Mouse (Mus musculus) activated CD4-positive, CD25-positive, alpha-beta regulatory T cell, adult 4 months (primary cell): ENCODE data around the gene Als2cr12. TPM values are rescaled to one million over a fixed set of nuclear protein-coding genes. Genes with fewer than 3 reads are reported as not detected.
"Not testable (repeated sequence)": the region's sequence is repeated elsewhere in the genome, so short reads cannot be mapped to it uniquely, and the experiment has no call there.

Experiments used
- ATAC-seq: one replicate; pipeline ENCODE4 v1.8.0; 2017
- polyA plus RNA-seq, 2 experiments: library from polyadenylated mRNA; unstranded; fragments of 100-300 nt; shearing (Covaris generic); gene quantifications; one replicate each; pipeline ENCODE4 v1.2.1; 2017

The Als2cr12 gene
- polyA plus RNA-seq, 2 experiments from 2014 or later: not detected

- ATAC-seq: peak; percentile 13
Observed at GRCm38 (mm10) chr1:58719356-58719945, 23.7 kb upstream of the Als2cr12 start.

GRCm38 (mm10) chr1:58717589-58718270 is 21.9 kb upstream of the Als2cr12 start:
- ATAC-seq: no peak

- ATAC-seq: no peak
Observed at GRCm38 (mm10) chr1:58716883-58717220, 21.1 kb upstream of the Als2cr12 start.

GRCm38 (mm10) chr1:58716162-58716882 is 20.5 kb upstream of the Als2cr12 start:
- no peak for ATAC-seq

GRCm38 (mm10) chr1:58715536-58715935 is 19.7 kb upstream of the Als2cr12 start:
- ATAC-seq: no peak

- ATAC-seq: no peak
Observed at GRCm38 (mm10) chr1:58714361-58714760, 18.6 kb upstream of the Als2cr12 start.

DNA sequence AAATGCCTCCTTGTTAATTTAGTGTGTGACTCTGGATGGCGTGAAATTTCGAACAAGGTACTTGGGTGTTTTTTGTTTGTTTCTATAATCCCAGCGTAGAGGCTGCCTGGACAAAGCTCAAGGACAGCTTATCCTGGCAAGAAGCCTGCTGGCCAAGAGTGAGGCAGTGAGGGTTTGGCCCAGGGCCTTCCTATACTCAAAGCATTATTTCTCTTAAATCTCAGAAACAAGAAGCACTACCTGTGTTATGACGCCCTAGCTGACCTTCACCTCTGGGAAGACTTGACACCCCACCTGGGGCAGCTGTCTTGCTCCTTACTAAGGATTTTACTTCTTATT is 18.1 kb upstream of the Als2cr12 start:
- ATAC-seq: no peak

DNA sequence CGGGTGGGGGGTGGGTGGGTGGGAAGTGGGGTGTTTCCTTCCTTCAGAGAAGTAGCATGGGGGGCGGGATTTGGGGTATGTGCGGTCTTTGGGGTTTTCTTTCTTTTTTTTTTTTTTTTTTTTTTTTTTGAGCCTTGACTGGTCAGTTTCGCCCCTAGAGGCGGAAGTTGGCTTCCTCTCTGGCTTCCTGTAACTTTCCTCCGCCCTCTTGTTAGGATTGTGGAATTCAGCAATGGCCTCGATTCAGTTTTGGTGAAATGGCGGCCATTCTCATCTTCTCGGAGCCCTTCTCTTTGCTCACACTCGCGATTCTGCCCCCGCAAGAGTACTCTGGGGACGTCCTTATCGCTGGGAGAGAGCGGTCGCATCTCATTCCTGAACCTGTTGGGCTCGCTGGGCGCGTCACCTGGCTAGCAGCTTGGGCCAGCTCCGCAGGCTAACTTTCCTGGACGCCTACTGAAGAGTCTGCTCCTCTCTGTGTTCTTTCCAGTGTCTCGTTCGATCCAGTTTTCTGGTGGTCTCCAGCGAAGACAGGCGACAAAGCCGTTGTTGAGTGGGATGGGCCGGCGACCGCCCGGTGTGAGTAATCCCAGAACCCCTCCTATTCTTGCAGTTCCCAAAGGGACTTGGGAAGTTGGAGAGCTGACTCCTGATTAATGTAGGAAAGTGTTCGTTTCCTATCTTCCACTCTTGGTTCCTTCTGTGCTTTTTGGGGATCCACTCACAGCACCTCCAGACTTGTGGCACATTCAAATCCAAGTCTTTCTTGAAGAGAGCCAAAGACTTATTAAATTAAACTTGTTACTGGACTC is 17.5 kb upstream of the Als2cr12 start:
- ATAC-seq: no peak

DNA sequence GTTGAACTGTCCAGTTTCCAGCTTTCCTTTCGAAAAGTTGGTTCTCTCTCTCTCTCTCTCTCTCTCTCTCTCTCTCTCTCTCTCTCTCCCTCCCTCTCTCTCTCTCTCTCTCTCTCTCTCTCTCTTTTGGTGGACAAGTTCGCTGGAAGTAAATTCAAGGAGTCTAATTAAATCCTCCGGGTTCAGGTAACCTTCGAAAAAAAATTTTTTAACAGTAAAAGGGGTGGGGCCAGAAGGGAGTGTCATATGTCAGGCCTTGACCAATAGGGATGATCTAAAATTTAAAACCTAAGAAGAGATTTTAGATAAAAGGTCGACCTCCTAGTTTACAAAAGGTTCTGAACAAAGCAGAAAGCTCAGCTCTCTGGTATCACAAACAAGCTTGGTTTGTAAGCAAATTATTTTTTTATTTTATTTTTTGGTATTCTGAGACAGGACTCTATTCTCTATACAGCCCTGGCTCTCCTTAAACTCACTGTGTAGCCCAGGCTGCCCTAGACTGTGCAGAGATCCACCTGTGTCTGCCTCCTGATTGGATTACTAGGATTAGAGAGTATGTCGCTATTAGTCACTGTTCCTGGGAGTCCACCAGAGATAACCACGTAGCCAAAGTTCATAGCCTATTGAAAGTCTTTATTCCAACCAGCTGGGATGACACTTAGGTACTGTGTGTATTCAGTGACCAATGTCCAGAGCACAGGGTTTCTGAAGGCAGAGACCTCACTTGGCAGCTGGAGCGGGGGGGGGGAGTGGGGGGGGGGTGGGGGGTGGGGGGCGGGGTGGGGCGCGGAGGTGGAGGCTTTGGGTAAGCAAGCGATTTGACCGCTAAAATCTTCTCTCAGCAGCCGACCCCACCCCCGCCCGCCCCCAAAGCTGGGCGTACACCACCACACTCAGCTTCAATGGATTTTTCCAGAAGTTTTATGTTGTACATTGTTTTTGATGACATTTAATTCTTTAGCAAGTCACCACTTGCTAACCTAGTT is 16.6 kb upstream of the Als2cr12 start:
- peak; percentile 71 for ATAC-seq

DNA sequence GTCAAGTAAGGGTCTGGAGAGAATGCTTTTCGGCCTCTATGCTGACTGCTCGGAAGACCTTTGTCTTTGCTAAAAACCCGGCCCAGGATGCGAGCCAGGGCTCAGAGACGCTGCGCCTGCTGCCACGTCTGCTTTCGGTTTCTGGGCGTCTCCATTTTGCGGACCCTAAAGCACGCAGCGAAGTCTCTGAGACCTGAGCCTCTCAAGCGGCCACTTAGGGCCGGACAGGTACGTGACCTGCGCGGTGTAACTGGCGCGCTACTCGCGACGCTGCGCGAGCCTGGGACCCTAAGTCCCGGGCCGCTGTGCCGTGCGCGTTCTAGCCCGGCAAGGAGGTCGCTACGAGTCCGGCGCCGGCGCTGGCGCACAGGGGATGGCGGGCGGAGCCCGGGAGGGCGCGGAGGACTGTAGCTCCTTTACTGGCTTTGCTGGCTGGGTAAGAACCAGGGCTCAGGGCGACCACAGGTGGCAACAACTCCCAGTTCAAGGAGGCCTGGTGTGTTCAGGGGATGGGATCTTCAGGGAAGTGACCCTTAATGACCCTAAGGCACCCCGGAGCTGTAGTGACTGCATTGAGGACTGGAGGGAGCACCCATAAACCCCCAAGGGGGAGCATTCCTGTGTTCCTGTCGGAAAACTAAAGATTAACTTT is 15.7 kb upstream of the Als2cr12 start, which contains the start of gene Cflar:
Cflar (plus strand) TSS at position 144 of the 652 bp plus-strand sequence.
- peak; percentile 44 for ATAC-seq

DNA sequence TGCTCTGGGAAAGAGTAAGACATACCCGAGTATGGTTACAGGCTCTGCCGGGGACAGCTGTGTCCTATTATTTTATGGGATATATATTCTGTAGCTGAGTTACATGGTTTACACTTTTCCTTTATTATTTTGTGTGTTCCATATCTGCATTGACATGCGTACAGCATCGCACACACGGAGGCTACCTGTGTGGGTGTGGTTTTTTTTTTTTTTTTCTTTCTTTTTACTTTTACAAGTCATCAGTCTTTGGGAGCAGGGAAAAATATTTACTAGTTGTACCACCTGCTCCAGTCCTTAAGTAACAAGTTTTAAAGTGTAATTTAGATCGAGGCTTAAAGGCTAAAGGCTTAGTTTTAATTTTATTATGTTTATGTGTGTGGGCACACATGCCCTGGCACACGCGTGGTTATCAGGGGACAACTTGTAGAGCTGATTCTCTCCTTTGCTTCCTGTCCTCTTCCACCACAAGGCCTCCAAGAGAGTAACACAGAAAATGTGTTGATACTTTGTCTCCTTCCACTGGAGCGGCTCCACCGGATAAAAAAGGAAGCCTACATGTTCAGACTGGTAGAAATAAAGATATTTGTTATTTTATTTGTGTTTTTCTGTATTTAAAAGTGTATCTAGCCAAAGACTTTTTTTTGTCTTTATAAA is 15.0 kb upstream of the Als2cr12 start:
- peak; percentile 16 for ATAC-seq

DNA sequence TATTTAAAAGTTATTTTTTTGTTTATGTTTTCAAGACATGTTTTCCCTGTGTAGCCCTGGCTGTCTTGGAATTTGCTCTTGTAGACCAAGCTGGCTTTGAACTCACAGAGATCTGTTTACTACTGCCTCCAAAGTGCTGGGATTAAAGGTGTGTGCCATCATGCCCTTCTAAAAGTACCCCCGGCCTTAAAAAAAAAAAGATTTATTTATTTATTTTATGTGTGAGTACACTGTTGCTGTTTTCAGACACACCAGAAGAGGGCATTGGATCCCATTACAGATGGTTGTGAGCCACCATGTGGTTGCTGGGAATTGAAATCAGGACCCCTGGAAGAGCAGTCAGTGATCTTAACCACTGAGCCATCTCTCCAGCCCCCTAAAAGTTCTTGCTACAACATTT is 14.3 kb upstream of the Als2cr12 start:
- ATAC-seq: not testable (repeated sequence)

DNA sequence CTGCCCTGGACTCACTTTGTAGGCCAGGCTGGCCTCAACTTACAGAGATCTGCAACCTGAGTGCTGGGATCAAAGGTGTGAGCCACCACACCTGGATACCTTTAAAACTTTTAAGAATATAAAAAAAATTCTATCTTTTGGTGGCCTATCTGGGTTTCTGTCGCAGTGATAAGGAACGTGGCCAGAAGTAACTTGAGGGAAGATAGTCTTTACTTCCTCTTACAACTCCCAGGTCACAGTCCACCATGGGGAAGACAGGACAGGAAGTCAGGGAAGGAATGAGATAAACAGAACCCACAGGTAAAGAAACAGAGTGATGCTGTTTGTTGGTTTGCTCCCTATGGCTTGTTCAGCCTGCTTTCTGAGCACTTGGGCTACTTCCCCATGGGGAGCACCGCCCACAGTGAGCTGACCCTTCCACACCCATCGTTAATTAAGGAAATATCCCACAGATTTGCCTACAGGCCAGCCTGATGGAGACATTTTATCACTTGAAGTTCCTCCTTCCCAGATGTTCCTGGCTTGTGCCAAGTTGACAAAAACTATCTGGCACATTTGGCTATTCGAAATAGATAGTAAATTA is 4.9 kb upstream of the Als2cr12 start:
- ATAC-seq: not testable (repeated sequence)

DNA sequence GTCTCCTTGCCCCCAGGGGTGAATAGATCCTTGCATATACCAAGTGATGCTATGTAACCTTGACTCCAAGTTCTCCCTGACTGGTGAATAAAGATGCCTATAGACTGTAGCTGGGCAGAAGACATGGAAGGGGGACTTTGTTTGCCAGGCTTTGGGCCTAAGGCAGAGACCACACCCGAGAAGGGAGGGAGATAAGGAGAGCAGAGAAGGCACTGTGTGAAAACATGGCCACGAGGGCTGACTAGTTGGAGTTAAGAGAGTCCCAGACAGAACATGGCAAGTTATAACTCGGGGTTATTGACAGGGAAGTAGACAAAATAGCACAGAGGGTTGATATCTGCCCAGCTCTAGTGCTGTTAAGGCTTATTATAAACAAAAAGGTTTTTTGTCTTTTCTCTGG is 4.2 kb upstream of the Als2cr12 start:
- no peak for ATAC-seq

DNA sequence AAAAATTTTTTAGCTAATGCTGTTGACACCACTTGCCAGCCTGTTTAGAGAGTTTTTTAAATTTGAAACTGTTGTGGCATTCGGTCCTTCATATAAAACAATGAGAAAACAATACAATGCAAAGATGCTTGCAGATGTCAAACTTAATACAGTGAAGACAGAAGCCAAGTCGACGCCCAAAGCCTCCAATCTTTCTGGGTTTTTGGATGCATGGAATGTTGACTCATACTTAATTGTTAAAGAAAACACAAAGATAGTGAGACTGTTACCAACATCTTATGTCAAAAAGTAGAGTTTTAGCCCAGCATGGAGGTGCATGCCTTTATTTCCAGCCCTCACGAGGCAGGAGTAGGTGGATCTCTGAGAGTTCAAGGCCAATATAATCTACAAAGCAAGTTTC is 3.0 kb upstream of the Als2cr12 start:
- ATAC-seq: no peak

- ATAC-seq: peak; percentile 63
Observed at GRCm38 (mm10) chr1:58697607-58698006, 1.8 kb upstream of the Als2cr12 start.

- ATAC-seq: no peak
Observed at GRCm38 (mm10) chr1:58693696-58694095, 2.1 kb downstream of the Als2cr12 start.

GRCm38 (mm10) chr1:58691718-58692117 is 4.1 kb downstream of the Als2cr12 start:
- ATAC-seq: not testable (repeated sequence)

GRCm38 (mm10) chr1:58690834-58691488 is 4.8 kb downstream of the Als2cr12 start:
- not testable (repeated sequence) for ATAC-seq
